Mouse (Mus musculus): ENCODE measurements around the gene Flg2. TPM values are rescaled to one million over a fixed set of nuclear protein-coding genes. Genes with fewer than 3 reads are reported as not detected.

Flg2 gene
- polyA plus RNA-seq (2015; fragmentation: Nextera tagmentation; extraction: Ambion mirVana): not detected in 2 replicates

DNA sequence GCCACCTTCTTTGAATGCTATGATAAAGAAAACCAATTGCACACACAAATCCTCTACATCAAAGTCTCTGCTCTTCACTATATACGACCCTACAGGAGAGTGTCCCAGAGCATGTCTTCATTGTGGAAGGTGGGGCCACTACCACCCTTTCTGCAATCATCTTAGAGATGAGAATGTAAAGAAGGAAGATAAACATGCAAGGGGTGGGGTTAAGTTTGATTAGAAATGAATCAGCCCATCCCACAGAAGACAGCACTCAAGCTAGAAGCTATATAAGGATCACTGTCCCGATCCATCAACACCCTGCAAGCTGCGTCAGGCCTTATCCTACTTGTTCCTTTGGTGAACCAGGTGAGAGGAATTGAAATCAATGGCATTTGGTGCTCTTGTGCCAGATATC is at the start of gene Flg2:
Flg2 (plus strand) TSS at position 301 of the 400 bp plus-strand sequence.
- 89% methylated on average over 3 of the region's 3 CpGs for WGBS
- no peak within 1 kb of the TSS for H3K4me3 ChIP-seq (replicated peaks)
- no peak within 1 kb of the TSS for H3K27ac ChIP-seq (replicated peaks)
- H3K4me2 ChIP-seq: no peak within 1 kb of the TSS
- H3K36me3 ChIP-seq: no peaks in the 10 kb centered on the region
- H3K9me3 ChIP-seq (replicated peaks): no peaks in the 10 kb centered on the region
- H3K4me1 ChIP-seq: no peaks in the 10 kb centered on the region
- no peak within 1 kb of the TSS for H3K9ac ChIP-seq (replicated peaks)
- H3K27me3 ChIP-seq (replicated peaks): no peaks in the 10 kb centered on the region
- ATAC-seq (ENCODE audit: low FRiP score): no peak

DNA sequence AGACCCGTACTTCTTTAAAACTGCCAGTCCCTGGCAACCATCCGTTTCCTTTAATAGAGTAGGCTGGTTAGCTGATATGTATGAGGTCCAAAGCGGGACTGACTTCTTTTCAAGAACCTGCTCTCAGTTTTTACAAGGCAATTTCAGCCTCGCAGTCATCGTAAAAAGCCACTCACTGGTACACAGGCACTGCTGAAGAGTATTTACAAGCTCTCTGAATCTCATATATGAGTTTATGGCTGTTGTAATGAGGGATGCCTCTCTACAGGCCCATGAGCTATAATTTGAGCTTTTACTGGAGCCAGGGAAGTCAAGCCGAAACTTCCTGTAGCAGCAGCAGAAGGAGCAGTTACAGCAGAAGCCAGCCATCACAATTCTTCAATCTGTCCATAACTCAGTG is 34.6 kb upstream of the Flg2 start:
- H3K27me3 ChIP-seq (replicated peaks): no peaks in the 10 kb centered on the region
- H3K9ac ChIP-seq (replicated peaks): no peak overlapping the region
- H3K9me3 ChIP-seq (replicated peaks): no peaks in the 10 kb centered on the region
- H3K4me2 ChIP-seq: no peak overlapping the region
- 20% methylated on average over 6 of the region's 6 CpGs for WGBS
- no peaks in the 10 kb centered on the region; the same call in 1 of the 2 replicates for H3K4me1 ChIP-seq
- no peak overlapping the region for H3K4me3 ChIP-seq (replicated peaks)
- ATAC-seq (ENCODE audit: low FRiP score): peak; percentile 79
- no peaks in the 10 kb centered on the region for H3K36me3 ChIP-seq
- H3K27ac ChIP-seq (replicated peaks): no peak overlapping the region

DNA sequence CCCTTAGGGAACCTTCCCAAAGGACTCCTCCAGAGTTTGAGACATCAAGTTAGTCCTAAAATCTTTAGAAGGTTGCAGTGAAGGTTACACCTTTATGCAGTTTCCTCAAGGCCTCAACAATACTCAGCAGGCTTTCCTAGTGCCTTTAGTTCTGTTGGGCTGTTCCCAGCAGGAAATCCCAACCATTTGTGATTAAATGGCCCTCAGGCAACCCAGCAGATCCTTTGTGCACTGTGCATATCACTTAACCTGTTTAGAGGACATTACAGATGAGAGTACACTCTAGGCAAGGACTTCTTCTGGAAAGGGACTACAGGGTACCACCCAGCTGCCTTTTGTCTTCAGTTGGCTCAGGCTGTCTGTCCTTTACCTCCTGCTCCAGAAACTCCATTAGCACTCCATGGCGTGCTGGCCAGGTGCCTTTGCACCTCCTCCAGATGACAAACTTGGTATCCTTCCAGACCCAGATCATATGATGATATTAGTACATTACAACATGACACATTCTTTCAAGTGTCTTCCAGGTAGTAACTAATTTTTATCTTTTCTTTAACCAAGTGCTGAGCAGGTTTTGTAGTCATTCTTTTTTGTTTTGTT is 34.0 kb upstream of the Flg2 start:
- Histone ChIP-seq H3K4me2 (no peak overlapping the region), H3K36me3 (no peaks in the 10 kb centered on the region), H3K27me3 (replicated peaks) (no peaks in the 10 kb centered on the region), H3K4me3 (replicated peaks) (no peak overlapping the region), H3K9ac (replicated peaks) (no peak overlapping the region), H3K9me3 (replicated peaks) (no peaks in the 10 kb centered on the region), H3K27ac (replicated peaks) (no peak overlapping the region), H3K4me1 (no peaks in the 10 kb centered on the region; the same call in 1 of the 2 replicates)
- 42% methylated on average over 1 of the region's 1 CpGs for WGBS
- ATAC-seq (ENCODE audit: low FRiP score): no peak

DNA sequence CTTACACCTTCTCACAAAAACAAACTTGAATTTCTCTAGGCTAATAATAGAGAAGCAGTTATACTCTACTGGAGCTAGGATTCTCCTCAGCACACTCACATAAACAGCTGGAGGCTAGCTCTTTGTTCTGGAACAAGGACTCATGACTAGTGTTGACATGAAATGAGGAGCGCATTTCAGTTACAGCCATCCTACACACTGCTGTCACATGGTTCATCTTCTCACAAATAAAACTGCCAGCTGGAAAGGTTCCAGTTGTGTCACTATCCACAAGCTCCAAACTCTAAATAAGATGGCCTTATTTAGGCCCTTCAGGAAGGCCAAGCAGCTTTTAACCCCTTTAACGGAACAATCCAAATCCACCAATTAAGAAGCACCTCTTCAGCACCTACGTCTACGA is 16.2 kb upstream of the Flg2 start:
- H3K4me3 ChIP-seq (replicated peaks): no peak overlapping the region
- no peak overlapping the region for H3K9ac ChIP-seq (replicated peaks)
- ATAC-seq (ENCODE audit: low FRiP score): no peak
- no peaks in the 10 kb centered on the region for H3K9me3 ChIP-seq (replicated peaks)
- H3K36me3 ChIP-seq: no peaks in the 10 kb centered on the region
- 96% methylated on average over 4 of the region's 4 CpGs for WGBS
- no peaks in the 10 kb centered on the region for H3K27me3 ChIP-seq (replicated peaks)
- no peak overlapping the region for H3K27ac ChIP-seq (replicated peaks)
- H3K4me1 ChIP-seq: no peaks in the 10 kb centered on the region
- H3K4me2 ChIP-seq: no peak overlapping the region

DNA sequence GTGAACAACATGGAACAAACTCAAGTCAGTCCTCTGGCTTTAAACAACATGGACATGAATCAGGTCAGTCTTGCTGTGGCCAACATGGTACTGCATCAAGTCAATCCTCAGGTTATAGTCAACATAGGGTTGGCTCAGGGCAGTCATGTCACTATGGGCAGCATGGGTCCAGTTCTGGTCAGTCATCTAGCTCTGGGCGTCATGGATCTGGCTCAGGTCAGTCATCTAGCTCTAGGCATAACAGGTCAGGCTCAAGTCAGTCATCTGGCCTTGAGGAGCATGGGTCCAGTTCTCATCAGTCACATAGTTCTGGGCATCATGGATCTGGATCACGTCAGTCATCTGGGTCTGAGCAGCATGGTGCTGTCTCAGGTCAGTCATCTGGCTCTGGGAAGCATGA is 4.9 kb downstream of the Flg2 start:
- no peak overlapping the region for H3K4me3 ChIP-seq (replicated peaks)
- no peak overlapping the region for H3K9ac ChIP-seq (replicated peaks)
- H3K27ac ChIP-seq (replicated peaks): no peak overlapping the region
- no peak overlapping the region for H3K4me2 ChIP-seq
- H3K9me3 ChIP-seq (replicated peaks): 0 out of 2 replicates have a peak, but pooled peaks cover 3% of the 10 kb centered on the region
- ATAC-seq (ENCODE audit: low FRiP score): no peak
- 98% methylated on average over 2 of the region's 2 CpGs for WGBS
- H3K27me3 ChIP-seq (replicated peaks): no peaks in the 10 kb centered on the region
- no peaks in the 10 kb centered on the region for H3K36me3 ChIP-seq
- no peaks in the 10 kb centered on the region for H3K4me1 ChIP-seq

DNA sequence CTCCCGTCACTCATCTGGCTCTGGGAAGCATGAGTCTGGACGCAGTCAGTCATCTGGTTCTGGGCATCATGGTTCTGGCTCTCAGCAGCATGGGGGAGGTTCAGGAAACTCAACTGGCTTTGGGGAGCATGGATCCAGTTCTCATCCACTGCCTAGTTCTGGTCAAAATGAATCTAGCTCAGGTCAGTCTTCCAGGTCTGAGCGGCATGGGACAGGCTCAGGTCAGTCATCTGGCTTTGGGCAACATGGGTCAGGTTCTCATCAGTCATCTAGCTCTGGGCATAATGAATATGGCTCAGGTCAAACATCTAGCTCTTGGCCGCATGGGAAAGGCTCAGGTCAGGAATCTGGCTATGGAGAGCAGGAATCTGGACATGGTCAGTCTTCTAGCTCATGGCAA is 5.4 kb downstream of the Flg2 start:
- Histone ChIP-seq H3K9me3 (replicated peaks) (0 out of 2 replicates have a peak, but pooled peaks cover 3% of the 10 kb centered on the region), H3K36me3 (no peaks in the 10 kb centered on the region), H3K4me1 (no peaks in the 10 kb centered on the region), H3K27ac (replicated peaks) (no peak overlapping the region), H3K27me3 (replicated peaks) (no peaks in the 10 kb centered on the region), H3K4me3 (replicated peaks) (no peak overlapping the region), H3K9ac (replicated peaks) (no peak overlapping the region), H3K4me2 (no peak overlapping the region)
- ATAC-seq (ENCODE audit: low FRiP score): no peak
- 93% methylated on average over 4 of the region's 4 CpGs for WGBS

Other genes with a start within 250 kb of the Flg2 start
- gene Lce3d, start 239.9 kb upstream of the Flg2 start, polyA plus RNA-seq (2015; fragmentation: Nextera tagmentation; extraction: Ambion mirVana): not detected in 2 replicates
- not detected in 2 replicates for gene Lce3e, start 230.2 kb upstream of the Flg2 start, polyA plus RNA-seq (2015; fragmentation: Nextera tagmentation; extraction: Ambion mirVana)
- not detected in 2 replicates for gene Lce3f, start 205.1 kb upstream of the Flg2 start, polyA plus RNA-seq (2015; fragmentation: Nextera tagmentation; extraction: Ambion mirVana)
- 0.88 and 0.97 TPM in 2 replicates for gene Crct1, start 181.6 kb upstream of the Flg2 start, polyA plus RNA-seq (2015; fragmentation: Nextera tagmentation; extraction: Ambion mirVana)
- gene Lce1m, start 178.2 kb upstream of the Flg2 start, polyA plus RNA-seq (2015; fragmentation: Nextera tagmentation; extraction: Ambion mirVana): not detected in 2 replicates
- gene Gm4858, start 128.5 kb upstream of the Flg2 start, polyA plus RNA-seq (2015; fragmentation: Nextera tagmentation; extraction: Ambion mirVana): not detected in 2 replicates
- gene Crnn, start 52.5 kb upstream of the Flg2 start, polyA plus RNA-seq (2015; fragmentation: Nextera tagmentation; extraction: Ambion mirVana): not detected in 2 replicates
- not detected in 2 replicates for gene Flg, start 76.2 kb downstream of the Flg2 start, polyA plus RNA-seq (2015; fragmentation: Nextera tagmentation; extraction: Ambion mirVana)
- 0.01 and 0.06 TPM in 2 replicates for gene Hrnr, start 122.5 kb downstream of the Flg2 start, polyA plus RNA-seq (2015; fragmentation: Nextera tagmentation; extraction: Ambion mirVana)
- not detected in 2 replicates for gene Rptn, start 196.4 kb downstream of the Flg2 start, polyA plus RNA-seq (2015; fragmentation: Nextera tagmentation; extraction: Ambion mirVana)
- 1.3 and 1.6 TPM in 2 replicates for gene Tchh, start 245.1 kb downstream of the Flg2 start, polyA plus RNA-seq (2015; fragmentation: Nextera tagmentation; extraction: Ambion mirVana)

Data from neural tube, embryonic 15.5 days (tissue).